Mouse (Mus musculus) neural tube, postnatal 0 days (tissue): Measurements from ENCODE around the gene Upf2. TPM values are rescaled to one million over a fixed set of nuclear protein-coding genes. Genes with fewer than 3 reads are reported as not detected.

Experiments used
- polyA plus RNA-seq: library from polyadenylated mRNA; unstranded; fragments of >200 nt; fragmentation: Nextera tagmentation; extraction: Ambion mirVana; gene quantifications from 2 replicates; pipeline ENCODE4 v1.2.1, GENCODE M21; 2015

The Upf2 gene
- 4.3 and 4.8 TPM in 2 replicates for polyA plus RNA-seq

GRCm38 (mm10) chr2:5950766-5951595, at the start of gene Upf2:
Gene Upf2 (plus strand): TSS chr2:5951469.

GRCm38 (mm10) chr2:5942416-5943032, 8.7 kb upstream of the Upf2 start, which contains the start of gene Dhtkd1:
Gene Dhtkd1 (minus strand): TSS chr2:5942792.

Other genes with a start within 250 kb of the Upf2 start
- 10.0 and 10.7 TPM in 2 replicates for gene Camk1d, start 237.0 kb upstream of the Upf2 start, polyA plus RNA-seq
- 20.7 and 21.3 TPM in 2 replicates for gene Nudt5, start 106.5 kb upstream of the Upf2 start, polyA plus RNA-seq
- 205 and 240 TPM in 2 replicates for gene Cdc123, start 106.3 kb upstream of the Upf2 start, polyA plus RNA-seq
- gene Gm13199, start 88.5 kb upstream of the Upf2 start, polyA plus RNA-seq, result 0.65 and 0.79 TPM in 2 replicates
- gene Sec61a2, start 56.0 kb upstream of the Upf2 start, polyA plus RNA-seq, result 112 and 119 TPM in 2 replicates
- gene Dhtkd1, start 8.7 kb upstream of the Upf2 start, polyA plus RNA-seq, result 3.1 and 3.3 TPM in 2 replicates
- 24.5 and 26.0 TPM in 2 replicates for gene Proser2, start 178.7 kb downstream of the Upf2 start, polyA plus RNA-seq